Mouse (Mus musculus): Measurements from ENCODE around the gene Xpnpep1.

- TF ChIP-seq POLR2A (IDR thresholded peaks at IDR 0.05; ENCODE audit: extremely low read depth, insufficient read depth, low read length) = no peak
- TF ChIP-seq CTCF (IDR thresholded peaks at IDR 0.05; ENCODE audit: extremely low read depth, insufficient read depth, low read length) = peak; percentile 85
These were observed 64.3 kb downstream of the Xpnpep1 start for GRCm38 (mm10) chr19:52975564-52976185.
